8 mouse cellular contexts compared by ENCODE assay signal in genomic region chr10:72654270-72655016, GRCm38 (mm10). TPM values are rescaled to one million over a fixed set of nuclear protein-coding genes. Genes with fewer than 3 reads are reported as not detected.
A peak's percentile ranks its signal among the peaks of the same experiment; 100 is the strongest.
DNase-seq lines count a peak whose midpoint lies in the region; ATAC-seq lines count a peak whose summit lies in the region.

Gene Zwint, plus strand, starts transcription at chr10:72654845.

- peak; percentile 95 for ATAC-seq in inflammation-experienced regulatory T-cells, adult 6 months
- peak; percentile 93 for ATAC-seq in megakaryocyte-erythroid progenitor cell, adult 5-6 weeks (replicated peaks; ENCODE audit: low FRiP score, low TSS enrichment, poor library complexity, severe bottlenecking)

- peak; percentile 97 to 99 for DNase-seq in adrenal gland, adult (ENCODE audit: inconsistent age in 2 of 2, low spot score in 1 of 2)
- DNase-seq in embryo, embryonic 10.5 days (ENCODE audit: low spot score) = peak; percentile 98
- peak; percentile 95 for DNase-seq in gastrocnemius, postnatal 14 days
- DNase-seq in left cerebral cortex, postnatal 10 days (ENCODE audit: extremely low spot score in 1 of 2, low spot score in 2 of 2) = peak; percentile 97
- peak; percentile 95 for DNase-seq in right cerebral cortex, postnatal 25 days
- peak; percentile 94 to 96 for DNase-seq in urinary bladder, postnatal 4 days (ENCODE audit: low spot score in 2 of 2)

- intact Hi-C loops in gastrocnemius, postnatal 14 days (cut with DNase I; ENCODE audit: low total_unique reads) = no loop called here
- intact Hi-C loops in left cerebral cortex, postnatal 10 days (cut with DNase I) = loop anchor here (10.0 kb wide), 2 partner anchors 440 to 1180 kb away; partner anchors contain the start of gene Pcdh15

RNA-seq across cellular contexts. Expression of gene Zwint, which starts in this region (rescaled TPM):
- 10 to 100 TPM; 30.1 to 32.7 TPM for total RNA-seq in gastrocnemius, postnatal 14 days (2021)
- polyA plus RNA-seq in inflammation-experienced regulatory T-cells, adult 6 months (2017; shearing (Covaris generic)) = 100 to 1,000 TPM; 116 to 155 (median 145) TPM
- total RNA-seq in left cerebral cortex, postnatal 10 days (2021) = 100 to 1,000 TPM; 760 to 788 TPM
- total RNA-seq in megakaryocyte-erythroid progenitor cell, adult 5-6 weeks (2014; fragmentation: Nextera tagmentation) = 134 and 150 TPM in 2 replicates
- 265 TPM in 2 replicates for total RNA-seq in megakaryocyte-erythroid progenitor cell, adult 5-6 weeks (2017)

Comparison
In these comparisons a context has a peak if more than half of its experiments do, and no peak if none do; other contexts are left out.
1. Peak in every context shown above with its lines: DNase-seq and ATAC-seq.
2. RNA of gene Zwint (total RNA-seq): 760 to 788 TPM in left cerebral cortex, postnatal 10 days and 134 to 265 TPM in megakaryocyte-erythroid progenitor cell, adult 5-6 weeks; 30.1 to 32.7 TPM in gastrocnemius, postnatal 14 days; every median in the first group is over 4 times any median in the second.